Mouse (Mus musculus): ENCODE data around the gene Bag5. TPM values are rescaled to one million over a fixed set of nuclear protein-coding genes. Genes with fewer than 3 reads are reported as not detected.
A peak's percentile ranks its signal among the peaks of the same experiment; 100 is the strongest.
"Not testable (repeated sequence)": the region's sequence is repeated elsewhere in the genome, so short reads cannot be mapped to it uniquely, and the experiment has no call there.

The Bag5 gene
- total and polyA plus RNA-seq, 3 experiments, result 9.8 to 22.8 (median 18.8) TPM

GRCm38 (mm10) chr12:111667421-111667820 lies 45.6 kb downstream of the Bag5 start:
- WGBS, result 90% methylated on average over 5 of the region's 5 CpGs
- no peaks in the 10 kb centered on the region for H3K36me3 ChIP-seq (ENCODE audit: control insufficient read depth, insufficient read depth, low read length)
- intact Hi-C loops (cut with DNase I), result no loop called here
- H3K4me1 ChIP-seq (ENCODE audit: control insufficient read depth, insufficient read depth, low read length), result peaks cover 13% of the 10 kb centered on the region
- H3K9ac ChIP-seq (ENCODE audit: low read depth, low read length), result no peak overlapping the region
- H3K79me2 ChIP-seq (replicated peaks; ENCODE audit: control insufficient read depth, insufficient read depth, low read length), result no peaks in the 10 kb centered on the region
- TF ChIP-seq CTCF (IDR thresholded peaks at IDR 0.05) (no peak), EP300 (IDR thresholded peaks at IDR 0.05; ENCODE audit: insufficient read depth, low read depth, low read length) (no peak), POLR2A (IDR thresholded peaks at IDR 0.05; ENCODE audit: insufficient read depth, low read depth, low read length) (no peak)
- no peak for DNase-seq
- H3K4me3 ChIP-seq, result no peak overlapping the region
- no peaks in the 10 kb centered on the region for H3K27me3 ChIP-seq (ENCODE audit: control insufficient read depth, insufficient read depth, low read length)
- H3K27ac ChIP-seq, result no peak overlapping the region

- Histone ChIP-seq H3K27ac (no peak overlapping the region), H3K36me3 (ENCODE audit: control insufficient read depth, insufficient read depth, low read length) (no peaks in the 10 kb centered on the region), H3K4me3 (no peak overlapping the region), H3K27me3 (ENCODE audit: control insufficient read depth, insufficient read depth, low read length) (no peaks in the 10 kb centered on the region), H3K4me1 (ENCODE audit: control insufficient read depth, insufficient read depth, low read length) (peaks cover 11% of the 10 kb centered on the region), H3K9ac (ENCODE audit: low read depth, low read length) (no peak overlapping the region), H3K79me2 (replicated peaks; ENCODE audit: control insufficient read depth, insufficient read depth, low read length) (no peaks in the 10 kb centered on the region)
- no peak for DNase-seq
- 83% methylated on average over 13 of the region's 13 CpGs for WGBS
- intact Hi-C loops (cut with DNase I), result no loop called here
- TF ChIP-seq POLR2A (IDR thresholded peaks at IDR 0.05; ENCODE audit: insufficient read depth, low read depth, low read length), result no peak
- no peak for TF ChIP-seq CTCF (IDR thresholded peaks at IDR 0.05)
- no peak for TF ChIP-seq EP300 (IDR thresholded peaks at IDR 0.05; ENCODE audit: insufficient read depth, low read depth, low read length)
Measured at GRCm38 (mm10) chr12:111666380-111666779, 46.7 kb downstream of the Bag5 start.

- no peak overlapping the region; the same call in 1 of the 2 replicates for H3K27ac ChIP-seq
- no peak overlapping the region for H3K4me3 ChIP-seq
- intact Hi-C loops (cut with DNase I), result no loop called here
- DNase-seq, result no peak
- no peaks in the 10 kb centered on the region for H3K79me2 ChIP-seq (replicated peaks; ENCODE audit: control insufficient read depth, insufficient read depth, low read length)
- WGBS, result 74% methylated on average over 13 of the region's 13 CpGs
- TF ChIP-seq POLR2A (IDR thresholded peaks at IDR 0.05; ENCODE audit: insufficient read depth, low read depth, low read length) (no peak), EP300 (IDR thresholded peaks at IDR 0.05; ENCODE audit: insufficient read depth, low read depth, low read length) (no peak), CTCF (IDR thresholded peaks at IDR 0.05) (no peak)
- H3K9ac ChIP-seq (ENCODE audit: low read depth, low read length), result no peak overlapping the region
- H3K36me3 ChIP-seq (ENCODE audit: control insufficient read depth, insufficient read depth, low read length), result no peaks in the 10 kb centered on the region
- peaks cover 10% of the 10 kb centered on the region for H3K4me1 ChIP-seq (ENCODE audit: control insufficient read depth, insufficient read depth, low read length)
- H3K27me3 ChIP-seq (ENCODE audit: control insufficient read depth, insufficient read depth, low read length), result no peaks in the 10 kb centered on the region
Measured at GRCm38 (mm10) chr12:111665041-111665880, 47.8 kb downstream of the Bag5 start.

GRCm38 (mm10) chr12:111664144-111664634 lies 48.9 kb downstream of the Bag5 start:
- intact Hi-C loops (cut with DNase I), result no loop called here
- H3K27ac ChIP-seq, result peak overlapping the region; percentile 21
- no peaks in the 10 kb centered on the region for H3K79me2 ChIP-seq (replicated peaks; ENCODE audit: control insufficient read depth, insufficient read depth, low read length)
- H3K36me3 ChIP-seq (ENCODE audit: control insufficient read depth, insufficient read depth, low read length), result no peaks in the 10 kb centered on the region
- no peaks in the 10 kb centered on the region for H3K27me3 ChIP-seq (ENCODE audit: control insufficient read depth, insufficient read depth, low read length)
- H3K9ac ChIP-seq (ENCODE audit: low read depth, low read length), result no peak overlapping the region
- H3K4me3 ChIP-seq, result no peak overlapping the region
- TF ChIP-seq CTCF (IDR thresholded peaks at IDR 0.05), result no peak
- no peak for TF ChIP-seq POLR2A (IDR thresholded peaks at IDR 0.05; ENCODE audit: insufficient read depth, low read depth, low read length)
- peak; percentile 64; the same call in 1 of the 2 replicates for TF ChIP-seq EP300 (IDR thresholded peaks at IDR 0.05; ENCODE audit: insufficient read depth, low read depth, low read length)
- peak; percentile 61 to 73 for DNase-seq
- 54% methylated on average over 6 of the region's 6 CpGs for WGBS
- peaks cover 7% of the 10 kb centered on the region; the same call in 1 of the 2 replicates for H3K4me1 ChIP-seq (ENCODE audit: control insufficient read depth, insufficient read depth, low read length)

- Histone ChIP-seq H3K79me2 (replicated peaks; ENCODE audit: control insufficient read depth, insufficient read depth, low read length) (no peaks in the 10 kb centered on the region), H3K4me3 (no peak overlapping the region), H3K27me3 (ENCODE audit: control insufficient read depth, insufficient read depth, low read length) (no peaks in the 10 kb centered on the region), H3K36me3 (ENCODE audit: control insufficient read depth, insufficient read depth, low read length) (no peaks in the 10 kb centered on the region), H3K27ac (peak overlapping the region; percentile 21), H3K9ac (ENCODE audit: low read depth, low read length) (no peak overlapping the region), H3K4me1 (ENCODE audit: control insufficient read depth, insufficient read depth, low read length) (peaks cover 2% of the 10 kb centered on the region; the same call in 1 of the 2 replicates)
- DNase-seq, result peak in 1 of 2 experiments; percentile 24
- TF ChIP-seq POLR2A (IDR thresholded peaks at IDR 0.05; ENCODE audit: insufficient read depth, low read depth, low read length) (no peak), CTCF (IDR thresholded peaks at IDR 0.05) (no peak), EP300 (IDR thresholded peaks at IDR 0.05; ENCODE audit: insufficient read depth, low read depth, low read length) (no peak)
- intact Hi-C loops (cut with DNase I), result no loop called here
- whole genome bisulfite sequencing, result 53% methylated on average over 17 of the region's 17 CpGs
Measured at GRCm38 (mm10) chr12:111663228-111664143, 49.6 kb downstream of the Bag5 start.

GRCm38 (mm10) chr12:111661554-111661953 lies 51.5 kb downstream of the Bag5 start:
- DNase-seq; H3K4me1 ChIP-seq (ENCODE audit: control insufficient read depth, insufficient read depth, low read length); H3K9ac ChIP-seq (ENCODE audit: low read depth, low read length); H3K36me3 ChIP-seq (ENCODE audit: control insufficient read depth, insufficient read depth, low read length); H3K79me2 ChIP-seq (replicated peaks; ENCODE audit: control insufficient read depth, insufficient read depth, low read length); H3K27me3 ChIP-seq (ENCODE audit: control insufficient read depth, insufficient read depth, low read length); H3K4me3 ChIP-seq; intact Hi-C loops (cut with DNase I); H3K27ac ChIP-seq: not testable (repeated sequence)
- WGBS, result 98% methylated on average over 11 of the region's 11 CpGs
